Mouse (Mus musculus) heart, adult 11 months (tissue): ENCODE results near the gene Hk1.

Experiments
- DNase-seq: peaks from one replicate; pipeline ENCODE4 v3.0.0; 2022

Gene Hk1

GRCm38 (mm10) chr10:62261115-62261886 is 118.4 kb downstream of the Hk1 start:
- no peak for DNase-seq

GRCm38 (mm10) chr10:62258298-62258697 is 121.4 kb downstream of the Hk1 start:
- DNase-seq: no peak

GRCm38 (mm10) chr10:62252496-62253235 is 127.0 kb downstream of the Hk1 start:
- no peak for DNase-seq

- DNase-seq: no peak
Measured at GRCm38 (mm10) chr10:62252000-62252488, 127.7 kb downstream of the Hk1 start, which contains the start of gene Tacr2. Gene Tacr2, plus strand, starts transcription at chr10:62252438.

GRCm38 (mm10) chr10:62247815-62248214 is 131.9 kb downstream of the Hk1 start:
- DNase-seq: no peak

- no peak for DNase-seq
Measured at GRCm38 (mm10) chr10:62247156-62247555, 132.6 kb downstream of the Hk1 start.

GRCm38 (mm10) chr10:62244067-62244466 is 135.6 kb downstream of the Hk1 start:
- DNase-seq: no peak

- DNase-seq: no peak
Measured at GRCm38 (mm10) chr10:62242896-62243295, 136.8 kb downstream of the Hk1 start.

- DNase-seq: no peak
Measured at GRCm38 (mm10) chr10:62242358-62242757, 137.3 kb downstream of the Hk1 start.

GRCm38 (mm10) chr10:62239270-62239669 is 140.4 kb downstream of the Hk1 start:
- peak; percentile 94 for DNase-seq

- DNase-seq: no peak
Measured at GRCm38 (mm10) chr10:62238688-62239087, 141.0 kb downstream of the Hk1 start.

GRCm38 (mm10) chr10:62237205-62237604 is 142.5 kb downstream of the Hk1 start:
- DNase-seq: no peak

GRCm38 (mm10) chr10:62236165-62236564 is 143.5 kb downstream of the Hk1 start:
- DNase-seq: no peak

- DNase-seq: peak; percentile 95
Measured at GRCm38 (mm10) chr10:62231811-62232210, 147.9 kb downstream of the Hk1 start.

- no peak for DNase-seq
Measured at GRCm38 (mm10) chr10:62231395-62231732, 148.3 kb downstream of the Hk1 start.

GRCm38 (mm10) chr10:62230708-62231394 is 148.9 kb downstream of the Hk1 start, which contains the start of gene Tspan15:
Gene Tspan15, minus strand, starts transcription at chr10:62231251.
- peak; percentile 99 for DNase-seq

GRCm38 (mm10) chr10:62228126-62228525 is 151.6 kb downstream of the Hk1 start:
- peak; percentile 88 for DNase-seq

GRCm38 (mm10) chr10:62225839-62226238 is 153.9 kb downstream of the Hk1 start:
- DNase-seq: no peak

GRCm38 (mm10) chr10:62224231-62224630 is 155.5 kb downstream of the Hk1 start:
- peak; percentile 93 for DNase-seq

- no peak for DNase-seq
Measured at GRCm38 (mm10) chr10:62222777-62223176, 156.9 kb downstream of the Hk1 start.

- no peak for DNase-seq
Measured at GRCm38 (mm10) chr10:62221647-62222046, 158.1 kb downstream of the Hk1 start.

GRCm38 (mm10) chr10:62220732-62221514 is 158.8 kb downstream of the Hk1 start:
- no peak for DNase-seq
